Mouse (Mus musculus) C2C12 (cell line): ENCODE data around the gene Pdk2. TPM values are rescaled to one million over a fixed set of nuclear protein-coding genes. Genes with fewer than 3 reads are reported as not detected.

Experiments
- H3K27me3 ChIP-seq: one replicate; pipeline ENCODE4 v1.6.1; 2011; ENCODE audit not compliant: control insufficient read depth, insufficient read depth, insufficient read length
- H3K36me3 ChIP-seq: one replicate; pipeline ENCODE4 v1.6.1; 2011; ENCODE audit not compliant: control insufficient read depth, insufficient read depth
- H3K4me3 ChIP-seq: one replicate; pipeline ENCODE4 v1.5.1; 2011; ENCODE audit warnings: mild to moderate bottlenecking, control low read depth; ENCODE audit not compliant: poor library complexity, insufficient read depth, severe bottlenecking
- H3K79me2 ChIP-seq: one replicate; pipeline ENCODE4 v1.6.1; 2011; ENCODE audit not compliant: control insufficient read depth, insufficient read depth
- H3K79me3 ChIP-seq: one replicate; pipeline ENCODE4 v1.6.1; 2011; ENCODE audit warnings: low read depth, control low read depth
- H3ac ChIP-seq: one replicate; pipeline ENCODE3; 2011; ENCODE audit warnings: low read depth; ENCODE audit not compliant: control insufficient read depth, insufficient read length
- CEBPB ChIP-seq: IDR thresholded peaks from one replicate; pipeline ENCODE4 v1.6.1; 2011; ENCODE audit warnings: low read depth, mild to moderate bottlenecking, control low read depth, moderate library complexity
- CTCF ChIP-seq: IDR thresholded peaks from one replicate; pipeline ENCODE4 v1.5.1; 2011; ENCODE audit not compliant: control insufficient read depth, insufficient read depth, insufficient read length
- FOSL1 ChIP-seq: IDR thresholded peaks from one replicate; pipeline ENCODE4 v1.8.0; 2011; ENCODE audit warnings: mild to moderate bottlenecking, low read length; ENCODE audit not compliant: poor library complexity, insufficient read depth, severe bottlenecking
- MAX ChIP-seq: IDR thresholded peaks from one replicate; pipeline ENCODE4 v1.6.1; 2011; ENCODE audit warnings: mild to moderate bottlenecking, control low read depth
- MYOD1 ChIP-seq: IDR thresholded peaks from one replicate; pipeline ENCODE4 v1.6.1; 2011; ENCODE audit warnings: low read depth; ENCODE audit not compliant: control insufficient read depth, insufficient read length
- MYOG ChIP-seq: IDR thresholded peaks from one replicate; pipeline ENCODE4 v1.6.1; 2011; ENCODE audit not compliant: control insufficient read depth, insufficient read length; ENCODE audit errors: extremely low read depth
- USF1 ChIP-seq: IDR thresholded peaks from one replicate; pipeline ENCODE4 v1.6.1; 2011; ENCODE audit warnings: low read depth, mild to moderate bottlenecking, control low read depth, moderate library complexity
- polyA plus RNA-seq: library from polyadenylated mRNA; unstranded; fragments of >200 nt; fragmentation: generic; extraction: Trizol; gene quantifications from one replicate; pipeline ENCODE4 v1.2.1, GENCODE M21; 2012; ENCODE audit warnings: missing spikeins

Gene Pdk2
- polyA plus RNA-seq, 1 experiment, result 1.8 TPM

- Histone ChIP-seq H3K79me2 (no peaks in the 10 kb centered on the region), H3K4me3 (no peak overlapping the region), H3K79me3 (no peaks in the 10 kb centered on the region), H3K36me3 (no peaks in the 10 kb centered on the region), H3ac (no peak overlapping the region), H3K27me3 (no peaks in the 10 kb centered on the region)
- TF ChIP-seq MYOG, result no peak
- TF ChIP-seq CEBPB, result no peak
- TF ChIP-seq CTCF, result no peak
- peak; percentile 20 for TF ChIP-seq FOSL1
These were observed 44.6 kb upstream of the Pdk2 start for GRCm38 (mm10) chr11:95085710-95086109.

GRCm38 (mm10) chr11:95084811-95085382 is 43.7 kb upstream of the Pdk2 start:
- Histone ChIP-seq H3K79me2 (no peaks in the 10 kb centered on the region), H3K36me3 (no peaks in the 10 kb centered on the region), H3ac (no peak overlapping the region), H3K79me3 (no peaks in the 10 kb centered on the region), H3K27me3 (no peaks in the 10 kb centered on the region), H3K4me3 (no peak overlapping the region)
- TF ChIP-seq USF1, result no peak
- TF ChIP-seq FOSL1, result no peak
- no peak for TF ChIP-seq MYOD1
- TF ChIP-seq MYOG, result no peak
- no peak for TF ChIP-seq CTCF
- no peak for TF ChIP-seq CEBPB
- no peak for TF ChIP-seq MAX

DNA sequence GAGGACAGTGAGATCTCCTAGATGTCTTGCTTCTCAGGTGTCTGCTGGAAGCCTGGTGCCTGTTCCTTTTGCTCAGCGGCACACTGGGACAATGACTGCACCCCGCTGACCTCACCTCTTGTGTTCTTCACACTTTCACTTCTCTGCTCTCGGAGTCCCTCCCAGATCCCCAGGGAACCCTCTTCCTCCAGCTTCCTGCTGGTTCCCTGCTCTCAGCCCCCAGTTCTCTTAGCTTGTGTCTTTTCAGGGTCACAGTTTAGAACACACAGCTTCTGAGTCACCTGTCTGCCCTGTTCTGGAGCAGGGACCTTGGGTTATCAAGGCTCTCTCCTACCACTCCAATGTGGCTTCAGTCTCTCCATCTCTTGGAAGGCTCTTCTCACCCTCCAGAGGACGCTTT is 43.0 kb upstream of the Pdk2 start:
- no peaks in the 10 kb centered on the region for H3K36me3 ChIP-seq
- H3ac ChIP-seq, result no peak overlapping the region
- TF ChIP-seq FOSL1 (no peak), CEBPB (no peak)
- H3K79me3 ChIP-seq, result no peaks in the 10 kb centered on the region
- H3K79me2 ChIP-seq, result no peaks in the 10 kb centered on the region
- no peak overlapping the region for H3K4me3 ChIP-seq
- H3K27me3 ChIP-seq, result no peaks in the 10 kb centered on the region

DNA sequence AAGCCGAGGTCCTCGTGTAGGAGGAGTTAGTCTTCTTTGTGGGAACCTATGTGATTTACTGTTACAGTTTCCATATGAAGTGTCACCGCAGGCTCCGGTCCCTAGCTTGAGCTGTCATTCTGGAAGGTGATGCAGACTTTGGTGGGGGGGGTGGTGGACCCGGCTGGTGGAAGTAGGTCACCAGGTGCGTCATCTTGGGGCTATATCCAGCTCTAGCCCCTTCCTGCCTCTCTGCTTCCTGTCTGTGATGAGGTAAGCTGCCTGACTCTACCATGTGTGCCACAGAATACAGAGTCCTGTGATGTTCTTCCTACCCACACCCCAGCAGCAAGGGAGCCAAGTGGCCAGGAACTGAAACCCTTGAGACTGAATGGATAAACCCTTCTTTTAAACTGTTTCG is 41.7 kb upstream of the Pdk2 start:
- Histone ChIP-seq H3K27me3 (no peaks in the 10 kb centered on the region), H3K79me3 (no peaks in the 10 kb centered on the region), H3ac (no peak overlapping the region), H3K36me3 (no peaks in the 10 kb centered on the region), H3K79me2 (no peaks in the 10 kb centered on the region), H3K4me3 (no peak overlapping the region)
- TF ChIP-seq FOSL1 (no peak), USF1 (no peak), MAX (no peak), MYOD1 (no peak), CTCF (no peak), CEBPB (no peak), MYOG (no peak)

DNA sequence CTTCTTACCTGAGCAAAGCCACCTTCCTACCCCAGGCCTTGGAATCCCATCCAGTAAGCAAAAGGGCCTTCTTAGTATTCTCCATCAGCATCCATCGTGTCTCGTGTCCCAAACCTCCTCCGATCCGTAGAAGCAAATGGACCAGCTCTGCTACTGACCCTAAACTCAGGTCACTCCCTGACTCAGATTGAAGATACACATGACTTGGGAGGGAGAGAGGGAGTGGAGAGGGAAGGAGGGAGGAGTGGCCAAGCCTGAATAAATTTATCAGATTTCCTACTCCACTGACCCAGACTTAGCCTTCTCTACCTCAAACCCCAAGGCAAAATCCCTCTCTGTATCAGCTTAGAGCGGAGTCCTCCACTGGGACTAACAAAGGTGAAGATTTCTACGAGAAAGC is 39.6 kb upstream of the Pdk2 start:
- H3K79me3 ChIP-seq, result peaks cover 2% of the 10 kb centered on the region
- no peaks in the 10 kb centered on the region for H3K27me3 ChIP-seq
- peaks cover 6% of the 10 kb centered on the region for H3K79me2 ChIP-seq
- TF ChIP-seq CTCF, result no peak
- TF ChIP-seq MYOD1, result no peak
- no peak for TF ChIP-seq FOSL1
- no peak for TF ChIP-seq USF1
- no peak for TF ChIP-seq MYOG
- TF ChIP-seq MAX, result no peak
- no peak overlapping the region for H3K4me3 ChIP-seq
- H3K36me3 ChIP-seq, result no peaks in the 10 kb centered on the region
- no peak overlapping the region for H3ac ChIP-seq

GRCm38 (mm10) chr11:95079256-95079875 is 38.2 kb upstream of the Pdk2 start:
- H3K36me3 ChIP-seq, result peaks cover 4% of the 10 kb centered on the region
- H3K79me2 ChIP-seq, result peaks cover 20% of the 10 kb centered on the region
- H3ac ChIP-seq, result no peak overlapping the region
- peak; percentile 32 for TF ChIP-seq USF1
- TF ChIP-seq CEBPB, result no peak
- TF ChIP-seq MYOG, result no peak
- TF ChIP-seq CTCF, result no peak
- peak; percentile 32 for TF ChIP-seq MYOD1
- no peak for TF ChIP-seq FOSL1
- TF ChIP-seq MAX, result no peak
- no peak overlapping the region for H3K4me3 ChIP-seq
- H3K27me3 ChIP-seq, result no peaks in the 10 kb centered on the region
- H3K79me3 ChIP-seq, result peaks cover 10% of the 10 kb centered on the region
